Mouse (Mus musculus): ENCODE measurements at regions not wholly inside any gene's neighbourhood (a gene's known extent, or its start where the extent isn't known, plus 50 kb on each side); places are given as distances from the start of the nearest gene placed in this dataset.

DNA sequence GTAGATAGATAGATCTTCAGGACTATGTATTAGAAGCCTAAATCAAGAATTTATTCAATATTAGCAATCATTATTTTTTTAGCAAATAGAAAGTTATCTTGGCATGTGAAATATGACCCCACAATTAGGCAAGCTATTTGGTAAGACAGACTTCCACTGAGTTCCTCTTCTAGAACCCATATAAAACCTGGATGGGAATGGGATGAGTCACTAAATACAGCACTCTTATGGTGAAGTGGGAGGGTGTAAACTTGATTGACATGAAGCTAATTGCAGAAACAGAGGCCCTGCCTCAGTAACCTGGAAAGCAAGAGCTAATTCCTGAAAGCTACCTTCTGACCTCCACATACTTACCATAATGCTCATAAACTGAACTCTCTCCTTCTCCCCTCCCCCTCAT lies 723.2 kb upstream of the Zeb2 start:
- DNase-seq, result no peak

GRCm38 (mm10) chr2:45836546-45837221 lies 719.5 kb upstream of the Zeb2 start:
- no peak for DNase-seq

- DNase-seq, result no peak
These were observed 700.9 kb upstream of the Zeb2 start for GRCm38 (mm10) chr2:45817945-45818719.

- DNase-seq, result no peak
These were observed 697.5 kb upstream of the Zeb2 start for GRCm38 (mm10) chr2:45814741-45815140.

- no peak for DNase-seq
These were observed 688.1 kb upstream of the Zeb2 start for GRCm38 (mm10) chr2:45805329-45805728.

- DNase-seq, result no peak
These were observed 682.9 kb upstream of the Zeb2 start for GRCm38 (mm10) chr2:45800131-45800530.

- DNase-seq, result no peak
These were observed 676.4 kb upstream of the Zeb2 start for GRCm38 (mm10) chr2:45793561-45793960.

DNA sequence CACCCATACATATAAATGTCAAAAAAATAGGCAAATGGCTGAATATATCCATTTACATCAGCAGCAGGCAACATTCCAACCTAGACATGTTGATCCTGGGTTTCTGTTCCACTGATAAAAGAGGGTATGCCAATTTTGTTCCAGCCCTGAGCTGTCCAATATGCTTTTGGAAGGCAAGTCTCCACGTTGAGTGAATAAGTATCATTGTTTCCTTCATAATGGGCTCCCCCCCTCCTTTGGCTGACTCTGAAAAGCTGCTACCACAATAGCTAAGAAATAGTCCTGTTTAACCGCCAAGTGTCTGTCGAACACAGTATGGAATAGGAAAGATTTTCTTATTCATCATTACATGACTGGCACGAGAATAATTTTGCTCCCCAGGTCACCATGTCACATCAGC lies 672.5 kb upstream of the Zeb2 start:
- DNase-seq, result no peak

- no peak for DNase-seq
These were observed 670.7 kb upstream of the Zeb2 start for GRCm38 (mm10) chr2:45787732-45788390.

GRCm38 (mm10) chr2:45786787-45787186 lies 669.6 kb upstream of the Zeb2 start:
- DNase-seq, result no peak

- DNase-seq, result no peak
These were observed 668.5 kb upstream of the Zeb2 start for GRCm38 (mm10) chr2:45785684-45786083.

- DNase-seq, result no peak
These were observed 666.6 kb upstream of the Zeb2 start for GRCm38 (mm10) chr2:45783634-45784412.

- DNase-seq, result no peak
These were observed 660.3 kb upstream of the Zeb2 start for GRCm38 (mm10) chr2:45777466-45777865.

- DNase-seq, result no peak
These were observed 659.4 kb upstream of the Zeb2 start for GRCm38 (mm10) chr2:45776485-45777135.

GRCm38 (mm10) chr2:45775691-45776090 lies 658.5 kb upstream of the Zeb2 start:
- no peak for DNase-seq

GRCm38 (mm10) chr2:45774416-45774815 lies 657.2 kb upstream of the Zeb2 start:
- no peak for DNase-seq

DNA sequence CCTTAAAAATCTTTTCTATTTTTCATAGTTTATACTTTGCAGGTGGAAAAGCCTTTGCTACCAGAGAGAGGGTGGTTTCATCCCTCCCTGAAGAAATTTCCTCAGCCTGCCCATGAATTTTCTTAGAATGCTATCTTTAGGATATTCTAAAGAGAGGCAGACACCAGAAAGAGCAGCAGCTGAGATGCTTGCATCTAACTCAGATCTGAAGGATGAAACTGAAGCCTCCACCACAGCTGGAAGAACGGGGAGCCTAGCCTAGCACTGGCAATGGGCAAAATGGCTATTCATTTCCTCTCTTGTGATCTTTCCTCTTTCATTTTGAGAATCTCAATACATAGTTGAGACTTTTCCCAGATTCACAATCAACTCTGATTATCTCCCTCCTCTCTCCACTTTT lies 640.0 kb upstream of the Zeb2 start:
- DNase-seq, result peak; percentile 8

GRCm38 (mm10) chr2:45756395-45756794 lies 639.2 kb upstream of the Zeb2 start:
- DNase-seq, result no peak

- DNase-seq, result no peak
These were observed 634.6 kb upstream of the Zeb2 start for GRCm38 (mm10) chr2:45751746-45752145.

- no peak for DNase-seq
These were observed 632.2 kb upstream of the Zeb2 start for GRCm38 (mm10) chr2:45749379-45749778.

DNA sequence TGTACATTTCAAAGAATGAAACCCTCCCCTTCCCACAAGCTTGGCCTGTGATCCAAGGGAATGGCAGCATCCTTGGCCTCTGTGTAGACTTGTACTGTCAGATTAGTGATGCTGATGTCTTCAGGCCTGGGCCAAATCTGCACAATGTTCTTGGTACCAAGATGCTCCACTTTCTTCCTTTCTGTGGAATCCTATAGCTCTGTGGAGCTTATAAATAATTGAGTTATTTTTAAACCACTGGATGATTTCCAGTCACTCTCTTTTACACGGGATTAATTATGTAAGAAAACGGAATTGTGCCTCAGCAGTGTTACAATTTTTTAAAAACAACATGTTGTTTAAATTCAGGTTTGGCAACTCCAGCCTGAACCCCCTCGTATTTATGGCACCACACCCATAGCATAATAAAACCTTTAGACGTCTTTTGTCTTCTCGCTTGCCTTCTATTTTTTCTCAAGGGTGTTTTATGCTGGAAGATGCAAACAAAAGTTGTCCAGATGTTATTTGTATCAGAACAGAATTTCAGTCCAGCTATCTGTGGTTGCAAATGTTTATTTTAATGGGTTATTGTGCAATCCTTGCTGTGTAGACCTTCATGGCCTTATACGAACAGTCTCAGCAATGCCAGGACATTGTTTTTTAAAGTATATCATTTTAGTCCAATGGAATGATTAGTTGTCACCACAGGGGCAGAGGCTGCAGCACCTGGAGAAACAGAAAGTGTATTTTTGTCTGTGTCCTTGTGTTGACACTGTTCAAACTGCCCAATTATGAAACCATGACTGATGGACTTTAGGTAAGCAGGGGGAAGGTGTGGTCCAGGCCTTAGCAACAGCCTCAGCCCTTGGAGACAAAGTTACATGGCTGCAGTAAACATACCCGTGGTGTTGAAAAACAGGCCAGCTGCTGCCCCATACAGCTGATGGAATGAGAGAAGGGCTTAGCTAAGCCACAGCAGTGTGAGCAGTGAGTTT lies 630.4 kb upstream of the Zeb2 start:
- DNase-seq, result no peak
